Mouse (Mus musculus) bone marrow, adult 2 months (tissue): ENCODE data around the gene Pde4c.

Source experiments
- CTCF ChIP-seq: fragments of 200-500 bp; IDR thresholded peaks from 2 replicates; pipeline ENCODE4 v1.5.1; 2011; ENCODE audit warnings: low read length, control low read depth; ENCODE audit not compliant: control insufficient read depth, insufficient read depth
- POLR2A ChIP-seq: fragments of 200-500 bp; IDR thresholded peaks from 2 replicates; pipeline ENCODE4 v1.6.1; 2011; ENCODE audit warnings: low read depth, mild to moderate bottlenecking, control low read depth, low read length, borderline replicate concordance; ENCODE audit not compliant: control insufficient read depth

DNA sequence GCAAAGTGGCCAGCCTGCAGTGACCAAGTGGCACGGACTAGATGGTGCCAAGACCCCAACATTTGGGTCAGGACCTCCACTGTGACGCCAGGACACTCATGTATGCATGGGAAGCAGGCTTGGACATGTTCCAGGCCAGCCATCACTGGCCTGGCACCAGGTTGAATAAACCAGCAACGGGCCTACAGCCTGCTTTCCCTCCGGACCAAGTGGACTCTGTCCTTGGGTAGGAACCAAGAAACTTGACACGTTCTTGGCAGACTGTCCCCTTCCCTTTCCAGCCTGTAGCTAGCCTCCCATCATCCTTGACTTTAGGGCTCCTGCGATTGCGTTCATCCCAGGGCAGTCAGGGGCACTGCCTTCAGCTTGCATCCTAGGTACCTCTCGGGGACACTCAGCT is 35.9 kb upstream of the Pde4c start:
- no peak for TF ChIP-seq POLR2A
- TF ChIP-seq CTCF = no peak
